Mouse (Mus musculus) heart, adult 8-10 months (tissue): ENCODE results near the gene 4930518I15Rik. TPM values are rescaled to one million over a fixed set of nuclear protein-coding genes. Genes with fewer than 3 reads are reported as not detected.
"Not testable (repeated sequence)": the region's sequence is repeated elsewhere in the genome, so short reads cannot be mapped to it uniquely, and the experiment has no call there.

Experiments used
- DNase-seq: peaks from one replicate; pipeline ENCODE4 v3.0.0; 2022; ENCODE audit warnings: low spot score
- total RNA-seq, 4 experiments: library from RNA; stranded (reverse); gene quantifications; 2 replicates each; pipeline ENCODE4 v1.2.4; 2022

4930518I15Rik gene
- total RNA-seq, 4 experiments from 2014 or later, result 0.40 to 1.4 (median 0.56) TPM

DNA sequence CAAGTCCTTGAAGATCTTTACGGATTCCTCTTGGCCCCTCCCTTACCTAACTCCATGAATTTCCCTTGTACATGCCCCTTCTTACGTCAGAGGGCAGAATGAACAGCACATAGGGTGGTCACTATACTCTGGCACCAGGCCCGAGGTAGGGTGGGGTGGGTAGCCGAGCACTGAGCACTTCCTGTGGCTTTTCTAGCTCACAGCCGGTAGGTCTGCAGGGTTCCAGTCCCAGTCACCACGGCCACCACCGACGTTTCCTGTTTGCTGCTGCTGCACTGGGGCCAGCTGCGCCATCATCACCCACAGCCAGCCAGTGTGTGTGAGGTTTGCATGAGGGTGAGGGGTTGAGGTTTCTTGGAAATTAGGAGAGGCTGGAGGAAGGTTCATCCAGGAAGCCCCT is 20.0 kb upstream of the 4930518I15Rik start:
- no peak for DNase-seq

DNA sequence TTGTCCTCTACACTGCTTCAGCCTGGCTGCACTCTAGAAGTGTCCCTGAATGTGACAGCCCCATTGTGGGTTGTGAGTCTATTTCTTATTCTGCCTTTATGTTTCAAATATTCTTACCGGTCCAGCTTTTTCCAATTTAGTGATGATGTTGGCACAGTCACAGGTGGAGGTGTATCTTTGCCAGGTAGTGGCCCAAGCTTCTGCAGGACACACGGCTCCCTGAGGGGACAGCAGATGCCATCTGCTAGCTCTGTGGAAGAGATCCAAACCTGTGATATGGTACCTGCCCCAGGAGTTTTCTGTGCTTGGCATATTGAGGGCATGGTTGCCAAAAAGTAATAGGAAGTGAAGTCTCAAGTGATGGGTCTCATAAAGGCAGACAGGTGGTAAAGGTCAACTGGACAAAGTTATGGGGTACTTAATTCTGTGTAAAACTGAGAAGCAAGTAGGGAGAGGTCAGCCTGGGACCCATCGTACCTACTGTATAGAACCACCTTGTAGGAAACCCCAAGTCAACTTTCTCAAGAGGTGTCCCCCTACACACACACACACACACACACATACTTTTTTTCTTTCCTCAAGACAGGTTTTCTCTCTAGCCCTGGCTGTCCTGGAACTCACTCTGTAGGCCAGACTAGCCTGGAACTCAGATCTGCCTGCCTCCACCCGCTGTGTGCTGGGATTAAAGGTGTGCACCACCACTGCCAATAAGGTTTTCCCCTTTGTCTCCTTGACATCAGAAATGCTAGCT is 17.2 kb upstream of the 4930518I15Rik start:
- DNase-seq, result no peak

DNA sequence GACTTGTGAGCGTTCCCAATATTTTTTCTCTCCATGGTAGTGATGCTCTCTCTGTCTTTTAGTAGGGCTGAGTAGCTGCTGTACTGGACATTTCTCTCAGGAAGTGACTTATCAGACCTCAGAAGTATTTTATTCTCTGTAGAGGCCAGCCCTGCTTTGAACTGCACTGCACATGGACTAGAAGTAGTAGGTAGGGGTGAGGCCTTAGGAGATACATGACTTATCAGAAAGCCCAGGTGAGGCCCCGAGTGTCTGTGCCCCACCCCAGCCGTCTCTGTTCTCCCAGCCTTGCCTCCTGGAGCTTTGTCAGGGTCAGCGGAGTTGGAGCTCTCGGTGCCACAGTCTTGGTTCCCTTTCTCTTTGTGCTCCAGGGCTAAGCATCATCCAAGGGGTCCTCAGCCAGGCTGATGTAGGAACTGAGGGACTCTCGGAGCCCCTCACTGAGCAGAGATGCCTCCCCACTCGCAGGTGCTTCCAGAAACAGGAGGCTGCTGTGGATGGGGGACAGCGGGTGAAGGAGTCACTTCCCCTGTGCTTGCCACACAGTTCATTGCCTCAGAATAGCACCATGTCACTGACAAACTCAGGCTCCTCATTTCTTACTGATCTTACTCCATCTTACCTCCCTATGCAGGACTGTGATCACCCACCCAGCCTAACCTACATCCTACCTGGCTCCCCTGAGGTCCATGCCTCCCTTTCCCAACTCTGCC is 16.5 kb upstream of the 4930518I15Rik start:
- no peak for DNase-seq

DNA sequence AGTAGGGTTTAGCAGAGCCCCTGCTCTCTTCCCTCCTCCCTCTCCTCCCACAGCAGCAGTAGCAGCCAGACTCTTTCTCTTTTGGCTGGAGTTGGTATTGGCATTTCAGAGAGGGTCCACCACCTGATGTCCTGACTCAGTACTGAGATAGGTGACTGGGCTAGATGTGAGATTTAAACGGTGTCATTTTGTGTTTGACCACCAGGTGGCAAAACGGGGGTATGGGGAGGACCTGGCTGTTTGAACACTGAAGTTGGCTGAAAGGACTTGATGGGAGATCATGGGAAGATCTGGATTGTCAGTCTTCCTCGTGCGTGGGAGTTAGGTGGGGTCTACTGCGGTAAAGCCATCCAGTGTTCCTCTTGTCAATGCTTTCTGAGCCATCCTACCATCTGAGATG is 15.9 kb upstream of the 4930518I15Rik start:
- DNase-seq, result peak; percentile 49

DNA sequence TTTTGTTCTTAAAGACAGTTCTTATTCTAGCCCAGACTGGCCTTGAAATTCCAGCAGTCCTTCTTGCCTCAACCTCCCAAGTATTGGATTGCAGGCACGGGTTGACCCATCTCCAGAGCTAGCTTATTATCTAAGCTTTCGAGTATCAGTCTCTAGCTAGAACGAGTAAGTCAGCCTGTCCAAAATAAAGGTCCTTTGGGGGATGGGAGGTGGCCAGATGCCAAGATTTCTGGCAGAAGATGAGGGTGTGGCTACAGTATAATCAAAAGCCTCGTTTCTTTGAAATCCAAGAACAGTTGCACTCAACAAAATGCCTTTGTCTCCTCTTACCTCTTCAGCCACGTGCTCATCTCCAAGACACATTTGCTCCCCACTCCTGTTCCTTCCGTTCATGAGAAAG is 12.8 kb upstream of the 4930518I15Rik start:
- DNase-seq, result peak; percentile 34

DNA sequence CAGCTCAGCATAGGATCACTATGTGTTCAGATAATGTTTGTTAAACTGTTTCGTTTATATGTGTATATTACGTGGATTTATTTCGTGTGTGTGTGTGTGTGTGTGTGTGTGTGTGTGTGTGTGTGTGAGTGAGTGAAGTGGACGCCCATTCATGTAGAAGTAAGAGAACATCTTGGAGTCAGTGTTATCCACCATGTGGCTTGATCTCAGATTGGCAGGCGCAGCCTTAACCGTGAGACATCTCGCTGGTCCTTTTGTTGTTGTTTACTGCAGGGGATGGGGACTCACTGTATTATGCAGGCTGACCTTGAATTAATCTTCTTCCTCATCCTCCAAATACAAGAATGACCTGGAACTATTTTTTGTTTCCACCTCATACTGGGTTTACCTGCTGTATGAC is 11.8 kb upstream of the 4930518I15Rik start:
- DNase-seq, result no peak

DNA sequence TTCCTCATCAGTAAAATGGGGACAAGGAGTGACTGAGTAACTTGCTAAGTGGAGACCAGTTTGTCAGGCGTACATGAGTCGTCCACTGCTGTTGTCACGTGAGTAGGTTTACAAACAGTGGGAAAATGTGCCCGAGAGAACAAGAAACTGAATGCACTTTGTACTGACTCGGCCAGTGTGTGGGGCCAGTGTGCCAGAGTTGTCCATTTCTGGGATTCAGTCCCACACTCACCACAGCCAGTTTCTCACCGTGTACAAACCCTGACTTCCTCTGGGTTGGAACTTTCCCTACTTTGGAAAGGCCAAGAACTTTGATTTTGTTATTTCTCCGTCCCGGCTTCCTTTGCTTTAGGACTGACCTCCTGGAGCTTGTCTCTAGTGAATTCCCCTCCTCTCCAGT is 11.2 kb upstream of the 4930518I15Rik start:
- peak; percentile 25 for DNase-seq

DNA sequence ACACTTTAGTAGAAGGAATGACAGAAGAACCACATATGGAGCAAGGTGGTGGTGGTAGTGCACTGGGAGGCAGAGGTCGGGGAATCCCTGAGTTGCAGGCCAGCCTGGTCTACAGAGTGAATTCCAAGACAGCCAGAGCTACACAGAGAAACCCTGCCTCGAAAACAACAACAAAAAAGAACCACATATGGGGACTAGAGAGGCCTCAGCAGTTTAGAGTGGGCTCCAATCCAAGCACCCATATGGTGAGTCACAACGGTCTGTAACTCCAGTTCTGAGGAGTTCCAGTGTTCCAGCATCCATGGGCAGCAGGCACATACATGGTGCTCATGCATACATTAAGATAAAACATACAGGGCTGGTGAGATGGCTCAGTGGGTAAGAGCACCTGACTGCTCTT is 6.7 kb upstream of the 4930518I15Rik start:
- no peak for DNase-seq

DNA sequence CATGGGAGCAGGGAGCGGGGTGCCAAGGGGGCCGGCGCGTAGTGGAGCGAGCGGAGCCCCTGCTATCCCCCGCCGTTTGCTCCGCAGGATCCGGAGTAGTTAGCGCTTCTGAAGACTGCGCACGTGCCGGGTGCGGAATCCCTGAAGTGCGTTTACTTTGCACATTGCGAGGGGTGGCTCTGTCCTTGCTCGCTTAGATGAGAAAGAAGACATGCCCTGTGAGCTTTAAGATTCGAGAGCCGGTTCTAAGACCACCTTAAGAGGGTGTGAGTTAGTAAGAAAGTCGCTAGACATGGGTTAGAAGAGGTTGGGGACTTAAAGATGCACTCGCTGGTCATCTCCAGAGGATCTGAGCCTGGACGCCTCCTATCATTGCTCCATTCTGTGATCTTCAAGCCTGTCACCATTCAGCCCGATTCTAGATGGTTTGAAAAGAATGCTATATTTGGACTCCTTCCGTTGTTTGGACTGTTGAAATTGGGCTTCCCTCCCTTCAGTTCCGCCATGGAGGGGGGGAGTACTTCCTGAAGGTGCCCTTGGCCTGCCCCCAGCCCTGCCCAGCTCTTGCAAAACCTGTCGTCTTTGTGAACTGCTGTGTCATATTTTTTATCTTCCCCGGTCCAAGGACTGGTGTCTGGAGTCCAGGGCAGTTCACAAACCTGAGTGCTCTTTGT is 5.9 kb upstream of the 4930518I15Rik start:
- DNase-seq, result no peak

DNA sequence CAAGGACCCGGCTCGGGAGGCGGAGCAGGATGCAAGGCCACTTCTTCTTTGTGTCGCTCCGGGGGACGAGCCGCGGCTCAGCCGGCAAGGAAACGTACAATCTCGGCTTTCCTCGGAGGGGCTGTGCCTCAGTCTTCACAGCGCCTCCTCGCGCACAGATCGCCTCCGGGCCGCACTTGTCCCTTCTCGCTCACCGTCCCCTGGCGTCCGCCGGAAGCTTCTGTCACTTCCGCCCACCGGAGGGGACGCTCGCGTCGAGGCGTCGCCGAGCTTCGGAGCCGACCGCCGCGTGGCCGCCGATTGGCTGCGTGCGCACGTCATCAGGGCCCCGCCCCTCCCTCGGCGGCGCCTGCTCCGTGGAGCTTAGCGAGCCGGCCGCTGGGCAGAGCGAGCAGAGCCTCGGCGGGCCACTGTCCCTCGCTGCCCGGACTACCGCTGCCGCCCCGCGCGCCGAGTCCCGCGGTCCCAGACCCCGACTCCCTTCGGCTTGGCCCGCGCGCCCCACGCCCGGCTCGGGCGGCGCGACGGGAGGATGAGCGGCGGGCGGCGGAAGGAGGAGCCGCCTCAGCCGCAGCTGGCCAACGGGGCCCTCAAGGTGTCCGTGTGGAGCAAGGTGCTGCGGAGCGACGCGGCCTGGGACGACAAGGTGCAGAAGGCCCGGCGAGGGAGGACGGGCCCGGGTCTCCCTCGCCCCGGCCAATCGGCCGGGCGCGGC is 5.2 kb upstream of the 4930518I15Rik start, which contains the start of gene Rab5if:
TSS of gene Rab5if (plus strand) at position 357 of the 715 bp plus-strand sequence.
- peak; percentile 97 for DNase-seq

DNA sequence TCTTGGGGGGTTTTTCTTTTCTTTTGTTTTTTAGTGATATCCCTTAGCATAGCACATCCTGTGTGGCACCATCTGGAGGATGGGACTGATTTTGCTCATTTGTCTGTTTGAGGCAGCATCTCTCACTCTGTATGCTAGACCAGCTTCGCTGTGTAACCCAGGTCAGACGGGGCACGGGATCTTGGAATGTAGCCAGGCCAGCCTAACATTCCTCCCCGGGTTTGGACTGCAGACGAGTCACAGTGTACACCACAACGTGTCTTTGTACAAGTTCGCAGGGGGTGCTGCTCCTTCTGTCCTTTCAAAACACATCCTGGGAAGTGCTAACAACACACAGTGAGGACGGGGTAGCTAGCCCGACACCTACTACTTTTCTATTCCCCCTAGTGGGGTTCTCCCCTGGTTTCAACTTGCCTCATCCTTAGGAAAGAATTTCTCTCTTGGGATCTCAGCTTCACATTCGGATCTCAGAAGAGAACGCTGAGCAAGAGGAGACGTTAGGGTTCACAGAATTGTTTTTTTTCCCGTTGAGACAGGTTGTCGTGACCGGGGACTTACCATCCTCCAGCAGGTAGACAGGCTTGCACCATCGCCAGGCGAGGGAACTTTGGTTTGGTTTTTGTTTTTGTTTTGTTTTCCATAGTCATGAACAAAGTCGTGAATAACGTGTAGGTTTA is 4.4 kb upstream of the 4930518I15Rik start:
- no peak for DNase-seq

DNA sequence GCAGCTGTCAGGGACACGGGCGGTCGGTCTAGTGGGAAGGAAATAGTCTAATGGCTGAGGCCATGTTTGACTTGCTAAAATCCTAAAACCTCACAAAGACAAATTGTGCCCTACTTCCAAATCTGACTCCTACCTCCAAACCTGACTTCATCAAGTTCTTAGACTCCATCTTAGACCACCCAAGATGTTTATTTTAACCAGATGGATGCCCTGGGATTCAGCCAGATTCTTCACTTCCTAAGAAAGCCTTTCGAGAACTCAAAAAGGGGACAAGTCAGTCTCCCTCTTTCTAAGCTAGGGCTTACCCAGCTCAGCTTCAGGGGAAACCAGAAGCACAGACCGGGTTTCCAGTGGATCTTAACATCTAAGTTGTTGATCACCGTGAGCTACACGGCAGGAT is 925 bp upstream of the 4930518I15Rik start:
- DNase-seq, result no peak

DNA sequence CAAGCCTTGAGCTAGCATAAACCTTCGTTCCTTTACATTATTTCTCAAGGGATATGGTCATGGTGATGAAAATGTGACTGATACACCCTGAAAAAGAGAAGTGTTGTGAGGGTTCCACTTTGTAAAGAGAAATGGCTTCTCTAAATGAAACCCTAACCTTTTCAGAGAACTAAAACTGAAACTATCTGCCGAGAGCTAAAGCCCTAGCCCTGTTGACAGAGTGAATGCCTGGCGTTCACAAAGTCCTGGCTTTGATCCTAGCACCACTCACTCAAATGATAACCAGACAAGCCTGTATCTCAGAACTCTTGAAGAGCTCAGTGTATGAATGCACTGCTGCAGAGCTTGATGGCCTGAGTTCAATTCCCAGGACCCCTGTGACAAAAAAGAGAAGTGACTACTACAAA is 358 bp downstream of the 4930518I15Rik start:
- no peak for DNase-seq

DNA sequence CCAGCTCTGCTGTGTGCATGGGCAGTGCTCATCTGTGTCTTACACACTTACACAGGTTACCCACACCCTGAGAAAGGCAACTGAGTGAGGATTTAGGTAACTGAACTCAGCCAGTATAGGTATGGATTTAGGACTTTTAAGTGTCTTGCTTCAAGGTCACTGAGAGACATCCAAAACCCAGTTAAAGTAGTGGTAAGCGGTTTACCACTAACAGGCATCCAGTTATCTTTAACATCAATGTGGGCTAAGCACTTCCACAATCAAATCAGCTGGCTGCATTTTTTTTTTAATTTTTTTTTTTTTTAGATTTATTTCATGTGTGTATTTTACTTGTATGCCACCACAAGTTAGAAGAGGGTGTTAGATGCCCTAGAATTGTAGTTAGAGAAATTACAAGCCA is 1.4 kb downstream of the 4930518I15Rik start:
- no peak for DNase-seq

DNA sequence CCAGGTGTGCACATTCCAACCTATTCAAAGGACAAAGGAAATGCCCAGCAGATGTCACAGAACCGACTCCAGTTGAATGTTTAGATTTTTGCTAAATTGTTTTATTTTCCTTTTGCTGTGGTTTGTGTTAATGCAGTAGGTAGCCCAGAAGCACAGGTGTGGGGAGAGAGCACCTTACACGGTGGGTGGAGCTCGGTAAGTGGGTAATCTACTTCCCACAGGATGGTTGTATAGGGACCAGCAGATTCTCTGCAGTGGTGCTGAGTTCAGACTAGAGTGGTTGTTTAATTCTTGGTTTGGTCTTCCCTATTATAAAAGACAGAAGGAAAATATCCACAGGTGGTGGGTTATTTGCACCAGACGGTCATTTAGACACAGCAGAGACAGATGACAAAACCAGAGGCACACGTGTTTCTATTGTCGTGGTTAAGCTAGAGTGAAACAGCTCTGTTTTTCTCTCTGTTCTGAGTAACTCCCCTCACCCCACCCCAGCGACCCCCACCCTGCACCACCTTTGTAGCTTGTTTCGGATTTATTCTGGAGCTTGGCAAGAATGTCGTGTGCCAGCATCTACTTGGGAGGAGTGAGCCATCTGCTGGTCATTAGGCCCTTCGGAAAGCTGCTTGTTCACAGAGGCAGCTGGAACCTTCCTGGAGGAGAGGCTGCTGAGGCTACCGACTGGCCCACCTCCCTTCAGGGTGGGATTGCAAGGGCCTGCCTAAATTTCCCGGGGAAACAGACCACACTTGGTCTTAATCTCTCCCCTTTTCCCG is 3.6 kb downstream of the 4930518I15Rik start:
- DNase-seq, result not testable (repeated sequence)

DNA sequence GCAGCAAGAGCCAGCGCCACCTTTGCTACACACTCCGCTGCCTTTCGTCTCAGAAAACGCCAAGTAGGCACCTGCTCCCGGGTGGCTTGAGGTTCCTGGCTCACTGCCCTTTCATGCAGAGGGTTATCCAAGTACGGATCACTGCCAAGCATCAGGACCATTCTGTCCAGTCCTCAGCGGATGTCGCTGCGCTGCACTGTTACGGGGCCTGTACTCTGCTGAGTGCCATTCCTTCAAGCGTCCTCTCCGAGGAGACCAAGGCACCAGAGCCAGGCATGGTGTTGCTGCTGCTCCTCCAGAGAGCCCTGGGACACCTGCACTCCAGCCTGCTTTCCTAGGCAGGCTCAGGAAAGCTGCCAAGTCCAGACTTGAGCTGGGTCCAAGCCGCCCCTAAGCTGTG is 4.2 kb downstream of the 4930518I15Rik start:
- DNase-seq, result not testable (repeated sequence)

DNA sequence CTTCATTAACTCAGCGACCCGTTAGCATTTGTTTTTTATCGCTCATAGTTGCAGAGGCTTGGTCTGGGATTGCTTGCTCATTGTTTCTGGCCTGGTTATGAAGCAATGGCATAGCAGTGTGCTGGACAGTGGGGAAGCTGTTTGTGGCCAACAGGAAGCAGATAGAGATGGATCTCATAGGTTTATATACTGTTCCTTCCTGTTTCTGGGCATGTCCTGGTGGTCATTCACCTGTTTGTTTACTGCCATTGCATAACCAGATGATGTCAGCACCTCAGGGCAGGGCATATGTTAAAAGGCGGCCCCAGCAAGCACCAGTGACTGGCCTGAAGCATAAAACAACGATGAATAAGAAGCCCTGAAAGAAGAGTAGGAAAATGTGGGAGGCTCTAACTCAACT is 7.2 kb downstream of the 4930518I15Rik start:
- no peak for DNase-seq

DNA sequence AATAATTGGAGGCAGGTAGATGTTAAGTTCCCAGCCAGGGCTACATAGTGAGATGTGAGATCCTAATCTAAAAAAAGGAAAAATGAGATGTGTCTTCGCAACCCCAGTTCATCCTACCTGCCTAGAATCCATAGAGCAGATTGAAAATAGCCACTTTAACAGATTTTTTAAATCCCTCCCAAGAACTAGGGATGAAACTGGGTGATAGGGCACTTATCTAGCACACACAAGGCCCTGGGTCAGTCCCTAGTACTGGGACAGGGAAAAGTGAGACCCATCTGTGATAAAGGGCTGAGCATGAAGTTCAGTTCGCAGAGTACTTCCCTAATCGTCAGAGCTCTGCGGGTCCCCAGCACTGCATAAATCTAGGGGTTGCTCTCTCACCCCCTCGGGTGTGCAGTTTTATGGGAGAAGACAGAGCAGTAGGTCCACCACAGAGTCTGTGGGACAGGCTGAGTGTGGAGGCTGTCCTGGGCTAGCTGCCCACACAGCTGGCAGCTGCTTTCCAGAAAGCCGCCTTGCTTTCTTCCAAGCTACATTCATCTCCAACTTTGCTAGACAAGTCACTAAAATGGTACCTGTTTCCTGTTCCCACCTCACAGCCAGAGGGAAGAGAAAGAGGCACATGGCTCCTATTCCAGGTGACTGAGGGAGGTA is 9.1 kb downstream of the 4930518I15Rik start:
- no peak for DNase-seq

DNA sequence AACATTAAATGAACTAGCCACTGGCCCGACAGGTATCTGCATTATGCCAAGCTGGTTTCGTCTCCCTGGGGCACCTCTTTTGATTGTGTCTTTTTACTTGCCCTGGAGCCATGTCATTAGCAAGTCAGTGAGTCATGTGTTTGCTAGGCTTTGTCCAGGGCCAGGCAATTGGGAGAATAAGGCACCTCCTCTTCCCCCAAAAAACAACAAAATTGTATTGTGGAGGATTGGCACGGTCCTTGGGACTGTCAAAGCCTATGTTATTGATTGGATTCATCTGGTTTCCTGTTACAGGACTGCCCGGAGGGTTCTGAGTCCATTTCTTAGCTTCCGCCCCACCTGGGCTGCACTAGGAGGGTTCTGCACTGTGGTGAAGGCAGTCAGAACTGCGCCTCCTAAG is 10.1 kb downstream of the 4930518I15Rik start:
- DNase-seq, result no peak

DNA sequence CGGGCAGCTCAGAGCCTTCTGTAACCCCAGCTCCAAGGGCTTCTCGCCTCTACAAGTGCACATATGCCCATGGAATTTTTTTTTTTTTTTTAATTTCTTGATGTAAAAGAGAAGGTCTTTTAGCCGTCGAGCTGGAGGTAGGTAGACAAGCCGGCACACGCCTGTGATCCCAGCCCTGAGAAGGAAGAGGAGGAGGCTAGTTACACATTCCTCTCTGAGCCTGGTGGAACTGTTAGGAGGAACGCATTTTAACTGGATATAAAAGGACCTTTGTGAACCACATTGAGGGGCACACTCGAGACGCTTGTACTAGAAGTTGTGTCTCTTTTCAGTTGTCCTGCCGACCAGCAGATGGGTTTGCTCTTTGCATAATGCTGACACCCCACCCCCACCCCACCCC is 13.0 kb downstream of the 4930518I15Rik start:
- no peak for DNase-seq
